In the genomic region with DNA sequence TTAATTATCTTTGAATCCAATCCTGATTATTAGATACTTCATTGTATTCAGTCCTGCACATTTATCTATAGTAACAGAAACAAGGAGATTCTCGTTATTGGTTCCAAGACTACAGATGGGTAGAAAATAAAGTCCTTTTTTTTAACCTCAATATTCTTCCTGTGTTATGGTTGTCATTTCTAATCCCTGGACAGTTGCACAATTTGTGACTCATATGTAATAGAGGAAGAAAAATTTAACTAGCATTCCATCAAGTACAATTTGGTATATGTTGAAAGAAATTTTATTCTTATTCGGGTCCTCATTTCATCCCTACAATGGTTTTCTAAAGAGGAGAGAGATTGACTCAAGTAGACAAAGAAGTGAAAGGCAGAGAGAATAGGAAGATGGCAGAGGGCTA, we compare ENCODE assay signal across 11 mouse cellular contexts. TPM values are rescaled to one million over a fixed set of nuclear protein-coding genes. Genes with fewer than 3 reads are reported as not detected.
DNase-seq lines count a peak whose midpoint lies in the region; ATAC-seq and TF ChIP-seq lines count a peak whose summit lies in the region.
"Not testable (repeated sequence)": the region's sequence is repeated elsewhere in the genome, so short reads cannot be mapped to it uniquely, and the experiment has no call there.
"Had no signal": no experiment of that assay in that cellular context is flagged by ENCODE, and none has a peak within 500 bp of the region (broad histone marks: within the 10 kb centered on the region; RNA-seq: fewer than 3 reads in every experiment).

No protein-coding gene starts in this region.

- not testable (repeated sequence) for H3K27me3 ChIP-seq in C2C12 (ENCODE audit: control insufficient read depth, insufficient read depth, insufficient read length); hindbrain, embryonic 12.5 days; intestine, embryonic 14.5 days (replicated peaks; ENCODE audit: control insufficient read depth, insufficient read depth, low read length); liver, embryonic 14.5 days (ENCODE audit: control insufficient read depth, insufficient read depth, low read length); midbrain, embryonic 14.5 days (ENCODE audit: control insufficient read depth, insufficient read depth, low read length); neural tube, embryonic 15.5 days (replicated peaks)

- not testable (repeated sequence) for H3K4me3 ChIP-seq in C2C12 (ENCODE audit: insufficient read depth, poor library complexity, severe bottlenecking); hindbrain, embryonic 12.5 days; intestine, embryonic 14.5 days (ENCODE audit: low read depth, low read length); liver, embryonic 14.5 days (ENCODE audit: insufficient read depth in 1 of 2, low read depth in 2 of 2, low read length in 2 of 2); midbrain, embryonic 14.5 days (replicated peaks; ENCODE audit: low read depth, low read length); neural tube, embryonic 15.5 days (replicated peaks)
- H3K4me3 ChIP-seq in cortical plate, adult 2 months (ENCODE audit: insufficient read depth, low read length), result peak overlapping the region; percentile 68; the same call in 1 of the 2 replicates

- TF ChIP-seq POLR2A in cortical plate, adult 2 months (IDR thresholded peaks at IDR 0.05; ENCODE audit: extremely low read depth, insufficient read depth, low read length), result not testable (repeated sequence)

- WGBS in hindbrain, embryonic 12.5 days, result 88% methylated on average over 2 of the region's 2 CpGs
- 93% methylated on average over 2 of the region's 2 CpGs for WGBS in intestine, embryonic 14.5 days
- 72% methylated on average over 2 of the region's 2 CpGs for WGBS in liver, embryonic 14.5 days (ENCODE audit: insufficient replicate concordance)
- WGBS in midbrain, embryonic 14.5 days, result 92% methylated on average over 2 of the region's 2 CpGs
- 97% methylated on average over 2 of the region's 2 CpGs for WGBS in neural tube, embryonic 15.5 days

- H3K9me3 ChIP-seq in hindbrain, embryonic 12.5 days (replicated peaks); intestine, embryonic 14.5 days (ENCODE audit: control insufficient read depth, low read length); liver, embryonic 14.5 days (ENCODE audit: control insufficient read depth, low read length); midbrain, embryonic 14.5 days (ENCODE audit: control insufficient read depth, low read length); neural tube, embryonic 15.5 days (replicated peaks): not testable (repeated sequence)

- not testable (repeated sequence) for H3K4me1 ChIP-seq in cortical plate, adult 2 months (ENCODE audit: control insufficient read depth, insufficient read depth, low read length); hindbrain, embryonic 12.5 days; intestine, embryonic 14.5 days (replicated peaks; ENCODE audit: control insufficient read depth, insufficient read depth, low read length); liver, embryonic 14.5 days (replicated peaks; ENCODE audit: control insufficient read depth in 2 of 2, insufficient read depth in 2 of 2, low read length in 1 of 2); midbrain, embryonic 14.5 days (ENCODE audit: control insufficient read depth, insufficient read depth, low read length); neural tube, embryonic 15.5 days

- not testable (repeated sequence) for TF ChIP-seq CTCF in C2C12 (IDR thresholded peaks at IDR 0.05; ENCODE audit: control insufficient read depth, insufficient read depth, insufficient read length); cortical plate, adult 2 months (IDR thresholded peaks at IDR 0.05; ENCODE audit: extremely low read depth, insufficient read depth, low read length); liver, embryonic 14.5 days (IDR thresholded peaks at IDR 0.05; ENCODE audit: low read depth)

- H3K9ac ChIP-seq in hindbrain, embryonic 12.5 days; intestine, embryonic 14.5 days (ENCODE audit: low read length); liver, embryonic 14.5 days (replicated peaks); midbrain, embryonic 14.5 days (replicated peaks; ENCODE audit: low read length); neural tube, embryonic 15.5 days (replicated peaks): not testable (repeated sequence)

- H3K36me3 ChIP-seq in C2C12 (ENCODE audit: control insufficient read depth, insufficient read depth); hindbrain, embryonic 12.5 days; intestine, embryonic 14.5 days (ENCODE audit: control insufficient read depth, insufficient read depth, low read length); liver, embryonic 14.5 days (replicated peaks; ENCODE audit: control insufficient read depth, insufficient read depth, low read depth); midbrain, embryonic 14.5 days (ENCODE audit: control insufficient read depth, insufficient read depth, low read length); neural tube, embryonic 15.5 days: not testable (repeated sequence)

- ATAC-seq in hindbrain, embryonic 12.5 days (ENCODE audit: low FRiP score); intestine, embryonic 14.5 days (replicated peaks; ENCODE audit: low FRiP score, low TSS enrichment, low read depth); liver, embryonic 14.5 days (ENCODE audit: insufficient read depth); midbrain, embryonic 14.5 days (ENCODE audit: low FRiP score, low TSS enrichment); neural tube, embryonic 15.5 days (ENCODE audit: low FRiP score): not testable (repeated sequence)

- H3ac ChIP-seq in C2C12 (ENCODE audit: control insufficient read depth, insufficient read length, low read depth), result not testable (repeated sequence)

- peak overlapping the region; percentile 59; the same call in 1 of the 2 replicates for H3K4me2 ChIP-seq in hindbrain, embryonic 12.5 days (replicated peaks)
- H3K4me2 ChIP-seq in intestine, embryonic 14.5 days (ENCODE audit: low read length), result peak overlapping the region; percentile 62; the same call in 1 of the 2 replicates
- peak overlapping the region; percentile 82 for H3K4me2 ChIP-seq in liver, embryonic 14.5 days (ENCODE audit: low read depth)
- H3K4me2 ChIP-seq in midbrain, embryonic 14.5 days (ENCODE audit: low read length), result peak overlapping the region; percentile 61; the same call in 1 of the 2 replicates
- H3K4me2 ChIP-seq in neural tube, embryonic 15.5 days, result peak overlapping the region; percentile 68; the same call in 1 of the 2 replicates

- not testable (repeated sequence) for TF ChIP-seq EP300 in liver, embryonic 14.5 days (IDR thresholded peaks at IDR 0.05; ENCODE audit: low read depth)

- not testable (repeated sequence) for H3K79me3 ChIP-seq in C2C12 (ENCODE audit: low read depth)

- not testable (repeated sequence) for DNase-seq in intestine, embryonic 14.5 days (ENCODE audit: low spot score); liver, embryonic 14.5 days (ENCODE audit: low read depth in 3 of 3, low spot score in 3 of 3); midbrain, embryonic 14.5 days

- H3K27ac ChIP-seq in cortical plate, adult 2 months (ENCODE audit: insufficient read depth, low read length); hindbrain, embryonic 12.5 days; intestine, embryonic 14.5 days (ENCODE audit: low read depth); liver, embryonic 14.5 days; midbrain, embryonic 14.5 days (replicated peaks; ENCODE audit: low read depth, low read length); neural tube, embryonic 15.5 days (replicated peaks): not testable (repeated sequence)

- not testable (repeated sequence) for H3K79me2 ChIP-seq in C2C12 (ENCODE audit: control insufficient read depth, insufficient read depth)

RNA-seq across cellular contexts. Expression of a gene that starts 1.2 kb away (rescaled TPM):
- polyA plus RNA-seq in C2C12 (2012; fragmentation: generic; extraction: Trizol), result 0.47 TPM
- polyA plus RNA-seq in cortical plate, adult 2 months (2012; rRNA removed), result 19.4 and 20.2 TPM in 2 replicates
- 11.7 and 12.9 TPM in 2 replicates for polyA plus RNA-seq in hindbrain, embryonic 12.5 days (2016; fragmentation: Nextera tagmentation; extraction: Ambion mirVana)
- 5.7 and 8.8 TPM in 2 replicates for polyA plus RNA-seq in intestine, embryonic 14.5 days (2014; fragmentation: Nextera tagmentation; extraction: Ambion mirVana)
- 1.5 and 2.1 TPM in 2 replicates for polyA plus RNA-seq in liver, embryonic 14.5 days (2012; rRNA removed)
- polyA plus RNA-seq in liver, embryonic 14.5 days (2014; fragmentation: Nextera tagmentation; extraction: Ambion mirVana), result 2.2 and 2.4 TPM in 2 replicates
- 15.8 and 15.9 TPM in 2 replicates for polyA plus RNA-seq in midbrain, embryonic 14.5 days (2014; fragmentation: Nextera tagmentation; extraction: Ambion mirVana)
- polyA plus RNA-seq in neural tube, embryonic 15.5 days (2015; fragmentation: Nextera tagmentation; extraction: Ambion mirVana), result 17.2 and 19.2 TPM in 2 replicates

RNA-seq across cellular contexts. Expression of a gene that starts 1.2 kb away (rescaled TPM):
- polyA plus RNA-seq in C2C12 (2012; fragmentation: generic; extraction: Trizol), result 1.8 TPM
- polyA plus RNA-seq in cortical plate, adult 2 months (2012; rRNA removed), result 10.1 and 12.4 TPM in 2 replicates
- 10.3 and 10.4 TPM in 2 replicates for polyA plus RNA-seq in hindbrain, embryonic 12.5 days (2016; fragmentation: Nextera tagmentation; extraction: Ambion mirVana)
- 5.4 and 6.2 TPM in 2 replicates for polyA plus RNA-seq in intestine, embryonic 14.5 days (2014; fragmentation: Nextera tagmentation; extraction: Ambion mirVana)
- polyA plus RNA-seq in liver, embryonic 14.5 days (2012; rRNA removed), result 1.7 and 2.5 TPM in 2 replicates
- polyA plus RNA-seq in liver, embryonic 14.5 days (2014; fragmentation: Nextera tagmentation; extraction: Ambion mirVana), result 3.7 and 4.3 TPM in 2 replicates
- polyA plus RNA-seq in midbrain, embryonic 14.5 days (2014; fragmentation: Nextera tagmentation; extraction: Ambion mirVana), result 10.4 and 12.8 TPM in 2 replicates
- polyA plus RNA-seq in neural tube, embryonic 15.5 days (2015; fragmentation: Nextera tagmentation; extraction: Ambion mirVana), result 10.4 and 10.9 TPM in 2 replicates

RNA-seq across cellular contexts. Expression of a gene that starts 48.1 kb away (rescaled TPM):
- polyA plus RNA-seq in C2C12 (2012; fragmentation: generic; extraction: Trizol), result 15.7 TPM
- polyA plus RNA-seq in cortical plate, adult 2 months (2012; rRNA removed), result 2.9 and 3.3 TPM in 2 replicates
- polyA plus RNA-seq in hindbrain, embryonic 12.5 days (2016; fragmentation: Nextera tagmentation; extraction: Ambion mirVana), result 40.9 and 43.0 TPM in 2 replicates
- polyA plus RNA-seq in intestine, embryonic 14.5 days (2014; fragmentation: Nextera tagmentation; extraction: Ambion mirVana), result 51.4 and 57.5 TPM in 2 replicates
- polyA plus RNA-seq in liver, embryonic 14.5 days (2012; rRNA removed), result 16.6 and 22.1 TPM in 2 replicates
- 36.7 and 38.3 TPM in 2 replicates for polyA plus RNA-seq in liver, embryonic 14.5 days (2014; fragmentation: Nextera tagmentation; extraction: Ambion mirVana)
- 10.5 and 16.3 TPM in 2 replicates for polyA plus RNA-seq in midbrain, embryonic 14.5 days (2014; fragmentation: Nextera tagmentation; extraction: Ambion mirVana)
- 13.2 and 19.5 TPM in 2 replicates for polyA plus RNA-seq in neural tube, embryonic 15.5 days (2015; fragmentation: Nextera tagmentation; extraction: Ambion mirVana)

RNA-seq across cellular contexts. Expression of a gene that starts 54.4 kb away (rescaled TPM):
- not detected for polyA plus RNA-seq in C2C12 (2012; fragmentation: generic; extraction: Trizol)
- polyA plus RNA-seq in cortical plate, adult 2 months (2012; rRNA removed), result 0.06 and 0.11 TPM in 2 replicates
- polyA plus RNA-seq in hindbrain, embryonic 12.5 days (2016; fragmentation: Nextera tagmentation; extraction: Ambion mirVana), result 0.31 and 0.43 TPM in 2 replicates
- polyA plus RNA-seq in intestine, embryonic 14.5 days (2014; fragmentation: Nextera tagmentation; extraction: Ambion mirVana), result 0.41 and 0.42 TPM in 2 replicates
- not detected in 2 replicates for polyA plus RNA-seq in liver, embryonic 14.5 days (2012; rRNA removed)
- polyA plus RNA-seq in liver, embryonic 14.5 days (2014; fragmentation: Nextera tagmentation; extraction: Ambion mirVana), result 0.05 TPM in 1 of 2 replicates, not detected in the other
- 0.32 and 0.34 TPM in 2 replicates for polyA plus RNA-seq in midbrain, embryonic 14.5 days (2014; fragmentation: Nextera tagmentation; extraction: Ambion mirVana)
- 0.64 and 0.73 TPM in 2 replicates for polyA plus RNA-seq in neural tube, embryonic 15.5 days (2015; fragmentation: Nextera tagmentation; extraction: Ambion mirVana)
- polyA plus RNA-seq: kidney, adult 2 months; kidney, postnatal 0 days; neural tube, embryonic 11.5 days; spleen, adult 2 months had no signal
